Mouse (Mus musculus): ENCODE data around the gene Casq2. TPM values are rescaled to one million over a fixed set of nuclear protein-coding genes. Genes with fewer than 3 reads are reported as not detected.
"Not testable (repeated sequence)": the region's sequence is repeated elsewhere in the genome, so short reads cannot be mapped to it uniquely, and the experiment has no call there.

Casq2 gene
- polyA plus RNA-seq, 1 experiment from 2014 or later, result 1.9 TPM

- WGBS, result 92% methylated on average over 7 of the region's 7 CpGs
- no peak overlapping the region for H3K4me3 ChIP-seq
- H3K27ac ChIP-seq (replicated peaks), result no peak overlapping the region
- H3K4me2 ChIP-seq, result no peak overlapping the region
- ATAC-seq (ENCODE audit: low read depth), result no peak
- H3K36me3 ChIP-seq, result peaks cover 6% of the 10 kb centered on the region; the same call in 1 of the 2 replicates
- no peaks in the 10 kb centered on the region for H3K9me3 ChIP-seq
- H3K9ac ChIP-seq, result no peak overlapping the region
- H3K4me1 ChIP-seq (replicated peaks), result peaks cover 16% of the 10 kb centered on the region
- no peaks in the 10 kb centered on the region for H3K27me3 ChIP-seq
These were observed 70.5 kb downstream of the Casq2 start for GRCm38 (mm10) chr3:102156737-102157136.

- no peak overlapping the region for H3K9ac ChIP-seq
- no peaks in the 10 kb centered on the region for H3K27me3 ChIP-seq
- no peaks in the 10 kb centered on the region for H3K9me3 ChIP-seq
- H3K4me3 ChIP-seq, result no peak overlapping the region
- WGBS, result 93% methylated on average over 6 of the region's 6 CpGs
- H3K4me2 ChIP-seq, result no peak overlapping the region
- ATAC-seq (ENCODE audit: low read depth), result no peak
- peaks cover 6% of the 10 kb centered on the region; the same call in 1 of the 2 replicates for H3K36me3 ChIP-seq
- H3K4me1 ChIP-seq (replicated peaks), result peaks cover 13% of the 10 kb centered on the region
- H3K27ac ChIP-seq (replicated peaks), result no peak overlapping the region
These were observed 71.4 kb downstream of the Casq2 start for GRCm38 (mm10) chr3:102157652-102158051.

GRCm38 (mm10) chr3:102158759-102159422, 72.7 kb downstream of the Casq2 start:
- Histone ChIP-seq H3K4me3 (no peak overlapping the region), H3K27me3 (no peaks in the 10 kb centered on the region), H3K9ac (no peak overlapping the region), H3K36me3 (peaks cover 6% of the 10 kb centered on the region; the same call in 1 of the 2 replicates), H3K27ac (replicated peaks) (0 out of 2 replicates have a peak overlapping the region, but pooled peaks have one; percentile 4), H3K4me1 (replicated peaks) (peaks cover 12% of the 10 kb centered on the region; the same call in 1 of the 2 replicates), H3K4me2 (no peak overlapping the region), H3K9me3 (no peaks in the 10 kb centered on the region)
- ATAC-seq (ENCODE audit: low read depth), result 0 out of 2 replicates have a peak, but pooled peaks have one; percentile 27
- 82% methylated on average over 14 of the region's 14 CpGs for WGBS

DNA sequence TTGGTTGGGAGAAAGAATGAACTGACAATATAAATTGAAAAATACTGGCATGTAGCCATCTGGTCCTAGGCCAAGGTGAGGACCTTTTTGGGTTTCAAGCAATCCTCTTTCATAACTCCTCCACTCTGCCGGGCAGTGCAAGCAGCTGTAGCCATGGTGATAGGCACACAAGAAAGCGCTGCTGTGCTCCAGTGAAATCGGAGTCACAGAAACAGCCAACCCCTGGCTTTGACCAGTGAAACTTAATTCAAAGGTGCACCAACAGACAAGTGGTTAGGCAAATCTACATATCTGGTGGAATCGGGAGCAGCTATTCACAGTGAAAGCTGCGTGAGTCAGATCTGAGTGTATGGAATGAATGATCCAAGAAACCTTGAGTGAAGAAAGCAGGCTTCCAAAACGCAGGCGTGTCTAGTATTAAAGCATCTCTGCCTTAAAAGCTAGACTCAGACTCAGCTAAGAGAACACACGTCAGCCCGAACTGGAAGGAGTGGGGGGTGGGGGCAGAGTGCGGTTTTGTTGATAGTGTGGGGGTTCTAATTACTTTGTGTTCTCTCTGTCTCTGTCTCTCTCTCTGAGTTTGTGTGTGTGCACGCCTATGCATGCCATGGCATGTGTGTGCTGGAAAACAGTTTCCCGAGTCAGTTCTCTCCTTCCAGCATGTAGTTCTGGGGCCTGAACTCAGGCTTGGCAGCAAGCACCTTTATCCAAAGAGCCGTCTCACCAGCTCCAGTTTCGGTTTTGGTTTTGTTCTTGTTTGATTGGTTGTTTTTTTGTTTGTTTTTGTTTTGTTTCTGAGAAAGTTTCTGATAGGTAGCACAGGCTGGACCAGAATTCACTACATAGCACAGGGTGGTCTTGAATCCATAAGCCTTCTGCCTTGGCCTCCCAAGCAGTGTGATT, 73.5 kb downstream of the Casq2 start:
- H3K36me3 ChIP-seq, result peaks cover 9% of the 10 kb centered on the region; the same call in 1 of the 2 replicates
- 0 out of 2 replicates have a peak overlapping the region, but pooled peaks have one; percentile 28 for H3K27ac ChIP-seq (replicated peaks)
- peak; percentile 69; the same call in 1 of the 2 replicates for ATAC-seq (ENCODE audit: low read depth)
- 81% methylated on average over 14 of the region's 14 CpGs for WGBS
- H3K4me2 ChIP-seq, result no peak overlapping the region
- no peaks in the 10 kb centered on the region for H3K9me3 ChIP-seq
- H3K4me1 ChIP-seq (replicated peaks), result peaks cover 12% of the 10 kb centered on the region; the same call in 1 of the 2 replicates
- H3K9ac ChIP-seq, result no peak overlapping the region
- no peaks in the 10 kb centered on the region for H3K27me3 ChIP-seq
- H3K4me3 ChIP-seq, result no peak overlapping the region

DNA sequence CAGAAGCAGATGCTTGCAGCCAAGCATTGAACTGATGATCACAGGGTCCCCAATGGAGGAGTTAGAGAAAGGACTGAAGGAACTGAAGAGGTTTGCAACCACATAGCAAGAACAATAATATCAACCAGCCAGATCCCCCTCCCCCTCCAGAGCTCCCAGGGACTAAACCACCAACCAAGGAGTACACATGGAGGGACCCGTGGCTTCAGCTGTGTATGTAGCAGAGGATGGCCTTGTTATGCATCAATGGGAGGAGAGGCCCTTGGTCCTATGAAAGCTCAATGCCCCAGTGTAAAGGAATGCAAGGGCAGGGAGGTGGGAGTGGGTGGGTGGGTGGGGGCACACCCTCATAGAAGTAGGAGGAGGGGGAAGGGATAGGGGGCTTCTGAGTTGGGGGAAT, 77.6 kb downstream of the Casq2 start:
- ATAC-seq (ENCODE audit: low read depth); H3K9me3 ChIP-seq; H3K4me3 ChIP-seq; H3K9ac ChIP-seq; H3K27ac ChIP-seq (replicated peaks); H3K27me3 ChIP-seq; H3K36me3 ChIP-seq; H3K4me2 ChIP-seq: not testable (repeated sequence)
- H3K4me1 ChIP-seq (replicated peaks), result peaks cover 25% of the 10 kb centered on the region
- WGBS, result 67% methylated on average over 1 of the region's 1 CpGs

GRCm38 (mm10) chr3:102164911-102165310, 78.7 kb downstream of the Casq2 start:
- H3K27me3 ChIP-seq, result no peaks in the 10 kb centered on the region
- no peak overlapping the region for H3K4me2 ChIP-seq
- H3K27ac ChIP-seq (replicated peaks), result no peak overlapping the region
- ATAC-seq (ENCODE audit: low read depth), result no peak
- no peak overlapping the region for H3K9ac ChIP-seq
- H3K4me3 ChIP-seq, result no peak overlapping the region
- 68% methylated on average over 4 of the region's 4 CpGs for WGBS
- H3K9me3 ChIP-seq, result no peaks in the 10 kb centered on the region
- H3K4me1 ChIP-seq (replicated peaks), result peaks cover 26% of the 10 kb centered on the region
- H3K36me3 ChIP-seq, result 0 out of 2 replicates have a peak, but pooled peaks cover 3% of the 10 kb centered on the region

DNA sequence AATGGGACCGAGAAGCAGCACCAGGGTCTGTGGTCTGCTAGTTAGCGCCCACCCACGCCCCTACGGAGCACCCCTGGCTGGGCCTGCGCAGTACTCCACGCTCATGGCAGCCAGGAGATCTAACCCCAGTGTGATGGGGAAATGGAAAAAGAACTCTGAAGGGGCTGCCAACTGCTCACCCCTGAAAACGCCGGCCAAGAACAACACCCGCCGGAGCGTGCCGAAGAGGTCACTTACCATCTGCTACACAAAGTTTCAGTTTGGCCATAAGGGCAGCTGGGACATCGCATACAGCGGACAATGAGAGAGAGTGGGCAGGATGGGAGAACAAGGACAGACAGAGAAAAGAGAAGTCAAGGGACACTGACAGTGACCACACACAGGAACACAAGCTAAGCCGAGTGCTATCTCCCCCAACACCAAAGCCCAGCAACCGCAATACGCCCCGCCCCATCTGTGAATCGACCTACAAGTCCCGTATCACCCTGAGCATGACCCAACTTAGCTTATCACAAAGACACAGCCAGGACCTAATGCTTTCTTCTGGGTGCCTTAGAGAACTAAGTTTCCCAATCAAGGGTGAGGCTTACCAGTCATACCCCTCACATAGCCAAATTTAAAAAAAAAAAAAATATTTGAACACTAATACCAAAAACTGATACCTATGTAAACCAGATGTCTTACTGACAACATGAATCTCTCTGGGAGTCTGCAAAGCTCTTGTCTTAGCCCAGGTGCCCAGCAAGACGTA, 79.5 kb downstream of the Casq2 start:
- H3K9ac ChIP-seq, result no peak overlapping the region
- H3K4me1 ChIP-seq (replicated peaks), result peaks cover 31% of the 10 kb centered on the region
- 0 out of 2 replicates have a peak, but pooled peaks cover 3% of the 10 kb centered on the region for H3K36me3 ChIP-seq
- H3K4me3 ChIP-seq, result no peak overlapping the region
- no peaks in the 10 kb centered on the region for H3K9me3 ChIP-seq
- no peaks in the 10 kb centered on the region for H3K27me3 ChIP-seq
- no peak for ATAC-seq (ENCODE audit: low read depth)
- no peak overlapping the region for H3K27ac ChIP-seq (replicated peaks)
- no peak overlapping the region for H3K4me2 ChIP-seq
- WGBS, result 88% methylated on average over 21 of the region's 21 CpGs

GRCm38 (mm10) chr3:102166287-102166620, 80.0 kb downstream of the Casq2 start:
- Histone ChIP-seq H3K4me2 (no peak overlapping the region), H3K9ac (no peak overlapping the region), H3K4me1 (replicated peaks) (peaks cover 31% of the 10 kb centered on the region), H3K9me3 (no peaks in the 10 kb centered on the region), H3K4me3 (no peak overlapping the region), H3K27ac (replicated peaks) (no peak overlapping the region), H3K27me3 (no peaks in the 10 kb centered on the region), H3K36me3 (0 out of 2 replicates have a peak, but pooled peaks cover 3% of the 10 kb centered on the region)
- 63% methylated on average over 4 of the region's 4 CpGs for WGBS
- ATAC-seq (ENCODE audit: low read depth), result no peak

DNA sequence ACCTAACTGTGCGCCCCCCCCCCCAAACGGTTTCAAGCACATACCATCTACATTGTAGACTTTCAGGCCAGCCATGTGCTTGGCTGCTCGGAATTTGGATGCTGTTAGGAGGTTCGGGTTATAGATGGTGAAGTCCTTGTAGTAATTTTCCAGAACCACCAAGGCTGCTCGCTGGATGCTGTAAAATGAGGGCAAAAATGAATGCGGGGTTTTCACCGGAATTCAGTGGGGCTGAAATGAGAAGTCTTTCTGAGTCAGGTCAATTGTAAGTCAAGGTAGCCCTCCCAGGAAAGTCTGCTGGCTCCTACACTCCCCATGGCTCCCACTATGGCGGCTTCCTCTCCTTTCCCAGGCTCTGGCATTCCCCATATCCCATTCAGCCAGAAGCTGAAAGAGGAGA, 80.6 kb downstream of the Casq2 start:
- no peak for ATAC-seq (ENCODE audit: low read depth)
- H3K27me3 ChIP-seq, result no peaks in the 10 kb centered on the region
- H3K9me3 ChIP-seq, result no peaks in the 10 kb centered on the region
- no peak overlapping the region for H3K4me3 ChIP-seq
- WGBS, result 85% methylated on average over 8 of the region's 8 CpGs
- H3K9ac ChIP-seq, result no peak overlapping the region
- H3K4me1 ChIP-seq (replicated peaks), result peaks cover 31% of the 10 kb centered on the region
- 0 out of 2 replicates have a peak, but pooled peaks cover 3% of the 10 kb centered on the region for H3K36me3 ChIP-seq
- H3K27ac ChIP-seq (replicated peaks), result no peak overlapping the region
- H3K4me2 ChIP-seq, result no peak overlapping the region

DNA sequence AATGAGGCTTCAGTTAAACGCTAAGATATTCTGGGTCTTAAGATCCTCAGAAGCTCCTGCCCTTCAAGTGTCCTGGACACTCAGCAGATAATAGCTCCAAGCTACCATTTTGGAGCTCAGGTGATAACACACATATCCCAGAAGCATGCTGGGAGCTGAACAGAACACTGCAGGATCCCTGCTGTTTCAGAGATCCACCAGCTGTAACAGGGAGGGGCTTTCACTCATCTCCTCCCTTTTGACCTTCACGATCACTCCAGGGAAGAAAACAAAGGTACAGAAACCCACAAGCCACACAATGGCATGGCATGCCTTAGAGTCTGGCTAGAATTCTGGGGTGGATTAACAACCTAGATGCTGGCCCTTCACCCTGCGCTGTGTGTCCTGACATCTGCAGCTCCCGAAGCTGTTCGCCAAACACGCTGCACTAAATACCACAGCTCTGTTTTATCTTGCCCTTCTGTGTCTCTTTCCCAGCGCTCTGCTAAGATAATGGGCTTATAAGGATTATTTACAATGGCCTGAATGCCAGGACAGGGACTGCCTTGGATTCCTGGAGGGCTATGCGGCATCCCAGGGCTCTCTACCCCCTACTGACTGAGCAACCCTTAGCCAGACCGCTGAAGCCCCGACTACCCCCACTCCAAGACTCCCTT, 81.5 kb downstream of the Casq2 start:
- Histone ChIP-seq H3K4me2 (peak overlapping the region; percentile 26), H3K9ac (peak overlapping the region; percentile 46; the same call in 1 of the 2 replicates), H3K4me1 (replicated peaks) (peaks cover 31% of the 10 kb centered on the region), H3K9me3 (no peaks in the 10 kb centered on the region), H3K36me3 (0 out of 2 replicates have a peak, but pooled peaks cover 3% of the 10 kb centered on the region), H3K4me3 (no peak overlapping the region), H3K27ac (replicated peaks) (no peak overlapping the region; the same call in 1 of the 2 replicates), H3K27me3 (no peaks in the 10 kb centered on the region)
- WGBS, result 11% methylated on average over 10 of the region's 10 CpGs
- peak; percentile 17; the same call in 1 of the 2 replicates for ATAC-seq (ENCODE audit: low read depth)

GRCm38 (mm10) chr3:102169197-102169905, 83.1 kb downstream of the Casq2 start:
- 44% methylated on average over 13 of the region's 13 CpGs for WGBS
- no peak overlapping the region; the same call in 1 of the 2 replicates for H3K4me2 ChIP-seq
- H3K4me3 ChIP-seq, result no peak overlapping the region
- H3K9ac ChIP-seq, result no peak overlapping the region
- H3K4me1 ChIP-seq (replicated peaks), result peaks cover 32% of the 10 kb centered on the region
- peak; percentile 88 for ATAC-seq (ENCODE audit: low read depth)
- H3K36me3 ChIP-seq, result 0 out of 2 replicates have a peak, but pooled peaks cover under 1% of the 10 kb centered on the region
- H3K9me3 ChIP-seq, result no peaks in the 10 kb centered on the region
- H3K27me3 ChIP-seq, result no peaks in the 10 kb centered on the region
- H3K27ac ChIP-seq (replicated peaks), result peak overlapping the region; percentile 77
